Mouse (Mus musculus): ENCODE data around the gene Spire2.
"Not testable (repeated sequence)": the region's sequence is repeated elsewhere in the genome, so short reads cannot be mapped to it uniquely, and the experiment has no call there.

The Spire2 gene

DNA sequence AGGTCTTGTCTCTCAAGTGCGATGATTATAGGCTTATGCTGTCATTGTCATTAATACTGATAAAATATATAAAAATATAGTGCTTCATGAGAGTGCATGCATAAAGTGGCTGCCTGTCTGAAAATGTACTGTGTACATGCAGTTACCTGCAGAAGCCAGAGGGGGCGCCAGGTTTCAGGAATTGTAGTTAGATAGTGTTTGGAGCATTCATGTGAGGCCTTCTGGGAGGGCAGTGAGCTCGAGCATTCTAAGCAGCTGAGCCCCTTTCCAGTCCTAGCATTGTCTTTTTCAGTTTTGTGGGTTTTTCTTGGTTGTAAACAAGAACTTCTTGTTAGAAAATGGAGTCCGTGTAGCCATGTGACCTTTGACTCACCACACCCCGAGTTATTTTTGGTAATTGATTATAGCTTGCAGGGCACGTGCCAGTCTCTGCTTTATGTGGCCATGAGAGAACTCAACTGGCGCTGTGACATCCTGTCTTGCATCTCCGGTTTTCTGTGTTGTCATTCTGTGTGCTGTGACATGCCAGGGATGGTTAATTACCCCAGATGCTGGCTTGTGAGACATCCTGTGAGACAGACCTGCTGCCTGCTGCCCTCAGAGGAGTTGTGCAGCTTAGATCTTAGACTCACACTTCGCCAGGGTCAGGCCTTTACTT is 52.5 kb downstream of the Spire2 start:
- in situ Hi-C loops (cut with MboI) = no loop called here

DNA sequence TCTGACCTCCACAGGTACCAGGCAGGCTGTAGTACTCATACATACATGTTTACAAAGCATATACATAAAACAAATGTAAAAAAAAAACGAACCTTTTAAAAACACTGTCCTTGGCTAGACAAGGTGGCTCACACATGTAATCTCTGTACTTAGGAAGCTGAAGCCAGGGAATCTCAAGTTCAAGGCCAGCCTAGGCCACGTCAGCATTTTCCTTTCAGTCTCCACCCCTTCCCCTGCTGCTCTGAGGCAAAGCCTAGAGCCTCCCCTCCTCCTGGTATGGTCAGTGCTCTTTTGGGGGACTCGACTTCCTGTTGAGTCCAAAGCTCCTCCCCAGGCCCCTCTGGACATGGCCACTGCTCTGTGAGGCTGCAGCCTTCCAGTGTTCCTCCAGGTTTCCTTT is 54.5 kb downstream of the Spire2 start:
- in situ Hi-C loops (cut with MboI) = no loop called here

- in situ Hi-C loops (cut with MboI) = no loop called here
Measured at GRCm38 (mm10) chr8:123387801-123388200, 55.3 kb downstream of the Spire2 start.

- in situ Hi-C loops (cut with MboI) = no loop called here
Measured at GRCm38 (mm10) chr8:123389026-123389425, 56.5 kb downstream of the Spire2 start.

DNA sequence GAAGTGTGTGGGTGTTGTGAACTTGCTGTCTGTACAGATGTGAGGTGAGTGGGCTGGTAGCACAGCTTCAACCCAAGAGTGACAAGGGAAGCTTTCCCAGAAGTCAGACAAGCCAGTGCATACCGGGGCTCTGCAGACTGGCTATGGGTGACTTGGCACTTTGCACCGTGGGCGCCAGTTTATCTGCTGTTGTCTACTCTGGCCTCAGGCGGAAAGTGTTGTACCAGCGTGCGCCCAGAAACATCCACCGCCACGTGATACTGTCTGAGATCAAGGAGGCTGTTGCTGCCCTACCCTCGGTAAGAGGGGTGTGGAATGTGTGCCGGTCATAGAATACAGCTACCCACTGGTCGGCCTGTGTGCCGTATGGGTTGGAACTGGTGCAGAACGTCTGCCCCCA is 65.8 kb downstream of the Spire2 start:
- in situ Hi-C loops (cut with MboI) = no loop called here

DNA sequence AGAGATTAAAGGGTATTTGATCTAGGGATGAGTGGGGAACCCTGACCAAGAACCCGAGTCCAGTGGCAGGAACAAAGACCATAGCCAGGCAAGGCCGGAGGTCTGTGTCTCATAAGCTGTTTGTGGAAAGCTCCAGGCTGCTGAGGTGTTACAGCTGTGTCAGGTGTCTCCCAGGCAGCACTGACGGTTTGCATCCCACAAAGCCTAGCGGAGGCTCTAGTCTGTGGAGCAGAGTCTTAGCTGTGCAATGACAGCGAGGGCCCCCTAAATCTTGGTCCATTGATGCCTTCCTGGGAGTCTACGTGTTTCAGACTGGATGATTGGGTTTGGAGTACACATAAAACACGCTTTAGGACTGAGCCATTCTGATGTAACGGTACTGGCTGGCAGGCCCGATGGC is 69.4 kb downstream of the Spire2 start:
- in situ Hi-C loops (cut with MboI) = no loop called here

GRCm38 (mm10) chr8:123402730-123403326 is 70.3 kb downstream of the Spire2 start:
- in situ Hi-C loops (cut with MboI) = no loop called here

- in situ Hi-C loops (cut with MboI) = no loop called here
Measured at GRCm38 (mm10) chr8:123404521-123404920, 72.0 kb downstream of the Spire2 start.

DNA sequence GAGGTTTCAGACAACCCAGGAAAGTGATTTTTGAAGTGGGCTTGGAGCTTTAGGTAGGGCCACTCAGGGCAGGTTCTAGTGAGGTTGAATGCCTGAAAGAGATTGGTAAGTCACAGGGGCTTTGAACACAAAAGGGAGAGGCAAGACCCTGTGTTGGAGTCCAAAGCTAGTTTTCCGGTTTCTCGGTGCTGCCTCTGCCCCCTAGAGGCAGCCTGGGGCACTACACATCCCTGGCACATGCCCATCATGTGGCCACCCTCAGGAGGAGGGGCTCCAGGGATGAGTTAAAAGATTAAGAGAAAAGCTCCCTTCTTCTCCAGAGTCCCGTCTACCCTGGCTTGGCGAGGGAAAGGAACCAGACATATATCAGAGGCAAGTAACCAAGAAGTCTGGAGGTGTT is 74.3 kb downstream of the Spire2 start, which contains the start of gene Mc1r:
Gene Mc1r, plus strand, starts transcription at position 322 of the 400 bp plus-strand sequence.
- in situ Hi-C loops (cut with MboI) = no loop called here

DNA sequence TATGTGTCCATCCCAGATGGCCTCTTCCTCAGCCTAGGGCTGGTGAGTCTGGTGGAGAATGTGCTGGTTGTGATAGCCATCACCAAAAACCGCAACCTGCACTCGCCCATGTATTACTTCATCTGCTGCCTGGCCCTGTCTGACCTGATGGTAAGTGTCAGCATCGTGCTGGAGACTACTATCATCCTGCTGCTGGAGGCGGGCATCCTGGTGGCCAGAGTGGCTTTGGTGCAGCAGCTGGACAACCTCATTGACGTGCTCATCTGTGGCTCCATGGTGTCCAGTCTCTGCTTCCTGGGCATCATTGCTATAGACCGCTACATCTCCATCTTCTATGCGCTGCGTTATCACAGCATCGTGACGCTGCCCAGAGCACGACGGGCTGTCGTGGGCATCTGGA is 75.1 kb downstream of the Spire2 start:
- in situ Hi-C loops (cut with MboI) = no loop called here

- in situ Hi-C loops (cut with MboI) = no loop called here
Measured at GRCm38 (mm10) chr8:123408586-123409544, 76.4 kb downstream of the Spire2 start.

- in situ Hi-C loops (cut with MboI) = no loop called here
Measured at GRCm38 (mm10) chr8:123410049-123410587, 77.6 kb downstream of the Spire2 start.

- in situ Hi-C loops (cut with MboI) = no loop called here
Measured at GRCm38 (mm10) chr8:123410788-123411187, 78.3 kb downstream of the Spire2 start.

DNA sequence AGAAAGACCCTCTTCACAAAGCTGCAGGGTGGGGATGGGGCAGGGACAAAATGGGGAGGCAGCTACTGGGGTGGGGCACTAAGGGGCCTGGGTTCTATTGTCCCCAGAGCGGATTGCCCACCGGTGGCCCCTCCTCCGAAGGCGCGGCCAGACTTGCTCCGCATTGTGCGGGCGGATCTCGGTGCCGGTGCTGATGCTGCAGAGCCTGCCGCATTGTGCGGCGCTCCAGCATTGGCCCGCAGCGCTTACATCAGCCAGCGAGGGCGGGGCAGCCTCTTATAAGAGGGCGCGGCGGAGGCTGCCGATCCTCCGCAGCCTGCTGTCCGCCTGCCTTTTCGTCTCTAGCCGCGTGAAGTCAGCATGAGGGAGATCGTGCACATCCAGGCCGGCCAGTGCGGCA is 78.7 kb downstream of the Spire2 start, which contains the start of gene Tubb3:
Gene Tubb3, plus strand, starts transcription at position 179 of the 400 bp plus-strand sequence.
- in situ Hi-C loops (cut with MboI) = no loop called here

GRCm38 (mm10) chr8:123411781-123412327 is 79.3 kb downstream of the Spire2 start:
- in situ Hi-C loops (cut with MboI) = no loop called here

DNA sequence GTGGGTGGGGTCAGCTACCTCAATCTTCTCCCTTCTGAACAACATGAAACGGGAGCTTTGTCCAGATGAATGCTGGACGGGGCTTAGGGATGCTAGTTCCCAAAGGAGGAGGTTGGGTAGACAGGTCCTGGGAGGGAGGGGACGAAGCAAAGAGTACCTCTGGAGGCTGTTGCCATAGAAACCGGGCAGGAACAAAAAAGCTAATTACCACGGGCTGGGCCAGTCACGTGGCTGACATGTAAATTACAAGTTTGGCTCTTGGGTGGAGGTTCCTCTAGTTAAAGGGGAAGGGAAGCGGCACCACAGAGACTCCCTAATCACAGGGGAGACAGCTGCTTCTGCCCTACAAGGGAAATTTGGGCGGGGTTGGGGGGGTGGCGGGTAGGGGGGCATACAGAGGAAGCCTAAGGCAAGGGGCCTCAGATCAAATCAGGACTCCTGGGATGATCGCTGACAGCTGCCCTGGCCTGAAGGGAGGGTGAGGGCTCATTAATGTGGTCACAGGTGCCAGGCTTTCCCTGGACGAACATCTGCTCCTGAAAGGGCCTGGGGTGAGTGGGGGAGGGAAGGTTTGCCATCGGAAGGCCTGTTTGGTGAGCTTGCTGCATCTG is 80.2 kb downstream of the Spire2 start:
- in situ Hi-C loops (cut with MboI) = no loop called here

DNA sequence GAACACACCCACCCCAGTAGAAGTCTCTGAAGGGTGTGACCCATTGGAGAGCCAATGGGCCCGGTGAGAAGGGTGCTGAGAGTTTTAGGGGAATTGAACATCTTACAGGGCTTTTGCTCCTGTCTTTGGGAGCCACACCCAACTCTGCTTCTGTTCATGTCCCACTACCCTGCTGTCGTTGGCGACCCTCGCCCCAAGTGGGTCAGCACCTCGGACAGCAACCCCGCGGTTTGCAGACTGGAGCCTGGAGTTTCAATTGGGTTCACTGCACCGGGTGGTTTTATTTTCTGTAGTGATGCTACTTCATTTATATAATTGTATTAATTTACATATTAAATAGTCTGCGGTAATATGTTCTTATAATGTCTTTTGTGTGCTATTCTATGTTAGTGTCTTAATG is 81.7 kb downstream of the Spire2 start:
- in situ Hi-C loops (cut with MboI) = no loop called here

DNA sequence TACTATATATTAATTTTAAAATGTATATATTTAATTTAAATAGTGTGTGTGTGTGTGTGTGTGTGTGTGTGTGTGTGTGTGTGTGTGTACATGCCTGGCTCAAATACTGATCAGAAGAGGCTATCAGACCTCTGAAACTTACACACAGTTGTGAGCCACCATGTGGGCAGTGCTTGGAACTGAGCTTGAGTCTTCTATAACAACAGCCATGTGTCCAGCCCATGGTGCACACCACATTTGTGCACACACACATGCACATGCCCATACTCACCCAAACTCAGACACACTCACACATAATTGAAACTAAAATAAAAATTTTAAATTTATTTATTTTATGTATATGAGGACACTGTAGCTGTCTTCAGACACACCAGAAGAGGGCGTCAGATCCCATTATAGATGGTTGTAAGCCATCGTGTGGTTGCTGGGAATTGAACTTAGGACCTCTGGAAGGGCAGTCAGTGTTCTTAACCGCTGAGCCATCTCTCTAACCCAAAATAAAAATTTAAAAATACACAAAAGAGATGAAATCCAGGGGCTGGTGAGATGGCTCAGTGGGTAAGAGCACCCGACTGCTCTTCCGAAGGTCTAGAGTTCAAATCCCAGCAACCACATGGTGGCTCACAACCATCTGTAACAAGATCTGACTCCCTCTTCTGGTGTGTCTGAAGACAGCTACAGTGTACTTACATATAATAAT is 82.6 kb downstream of the Spire2 start:
- in situ Hi-C loops (cut with MboI) = not testable (repeated sequence)

DNA sequence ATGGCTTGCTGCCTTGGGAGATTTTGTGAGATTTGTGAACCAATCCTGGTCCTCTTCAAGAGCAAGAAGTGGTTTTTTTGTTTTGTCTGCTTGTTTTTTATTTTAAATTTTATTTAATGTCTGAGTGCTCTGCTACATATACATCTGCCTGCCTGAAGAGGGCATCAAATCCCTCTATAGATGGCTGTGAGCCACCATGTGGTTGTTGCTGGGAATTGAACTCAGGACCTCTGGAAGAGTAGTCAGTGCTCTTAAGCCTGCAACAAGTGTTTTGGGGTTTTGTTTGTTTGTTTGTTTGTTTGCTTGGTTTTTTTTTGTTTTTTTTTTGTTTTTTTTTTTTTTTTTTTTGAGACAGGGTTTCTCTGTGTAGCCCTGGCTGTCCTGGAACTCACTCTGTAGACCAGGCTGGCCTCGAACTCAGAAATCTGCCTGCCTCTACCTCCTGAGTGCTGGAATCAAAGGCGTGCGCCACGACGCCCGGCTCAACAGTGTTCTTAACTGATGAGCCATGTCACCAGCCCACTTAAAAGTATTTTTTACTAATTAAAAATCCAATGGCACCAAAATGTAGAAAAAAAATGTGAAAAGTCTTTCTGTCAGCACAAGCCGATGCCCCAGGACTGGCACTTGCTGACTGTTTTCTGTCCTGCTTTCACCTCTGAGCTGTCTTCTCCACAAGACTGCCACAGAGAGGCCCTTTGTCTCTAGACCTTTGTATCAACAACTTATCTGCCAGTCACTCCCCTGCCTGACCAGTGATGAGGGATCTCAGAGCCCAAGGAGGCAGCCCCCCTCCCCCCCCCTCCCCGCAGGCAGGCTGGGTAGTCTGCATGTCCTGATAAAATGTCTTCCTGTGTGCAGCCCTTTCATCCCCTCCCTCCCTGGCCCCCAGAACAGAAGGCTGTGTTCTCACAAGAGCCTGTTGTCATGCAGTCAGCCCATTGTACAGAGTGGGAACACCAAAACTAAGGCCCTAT is 83.7 kb downstream of the Spire2 start:
- in situ Hi-C loops (cut with MboI) = no loop called here
